Mouse (Mus musculus) retina, postnatal 1 day (tissue): ENCODE measurements around the gene Ntn3.

Experiments used
- DNase-seq: peaks from one replicate; pipeline ENCODE4 v3.0.0-alpha.2; 2012

Gene Ntn3

DNA sequence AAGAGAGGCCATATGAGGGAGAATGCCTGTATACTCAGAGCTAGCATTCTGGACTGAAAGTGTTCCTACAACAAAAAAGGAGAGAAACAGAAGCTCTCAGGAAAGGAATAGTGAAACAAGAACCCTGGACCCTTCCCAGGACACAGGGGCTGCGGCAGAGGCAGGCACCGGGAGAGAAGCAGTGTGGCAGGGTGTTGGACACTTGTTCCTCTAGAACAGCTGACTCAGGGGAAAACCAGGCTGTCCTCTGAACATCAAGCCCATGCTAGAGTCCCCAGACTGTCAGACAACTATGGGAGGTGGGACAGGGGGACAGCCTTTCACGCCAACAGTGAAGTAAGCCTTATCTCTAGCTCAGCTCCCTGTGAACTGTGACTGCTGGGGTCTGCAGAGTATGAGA, 1.3 kb upstream of the Ntn3 start:
- no peak for DNase-seq

DNA sequence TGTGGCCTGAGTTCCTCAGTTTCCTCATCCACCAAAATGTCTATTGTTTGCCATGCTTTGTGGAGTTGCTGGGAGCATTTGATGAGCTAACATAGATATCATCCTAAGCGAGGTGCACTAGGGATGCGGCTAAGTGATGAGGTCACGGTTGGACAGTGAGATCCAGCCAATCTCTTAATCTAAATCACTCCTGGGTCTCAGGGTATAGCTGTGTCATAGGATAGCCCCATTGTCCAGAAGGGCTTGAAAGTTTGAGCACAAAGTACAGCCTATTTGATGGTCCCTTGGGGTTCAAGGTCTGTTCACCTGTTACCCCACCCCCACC, 547 bp upstream of the Ntn3 start:
- DNase-seq = no peak

DNA sequence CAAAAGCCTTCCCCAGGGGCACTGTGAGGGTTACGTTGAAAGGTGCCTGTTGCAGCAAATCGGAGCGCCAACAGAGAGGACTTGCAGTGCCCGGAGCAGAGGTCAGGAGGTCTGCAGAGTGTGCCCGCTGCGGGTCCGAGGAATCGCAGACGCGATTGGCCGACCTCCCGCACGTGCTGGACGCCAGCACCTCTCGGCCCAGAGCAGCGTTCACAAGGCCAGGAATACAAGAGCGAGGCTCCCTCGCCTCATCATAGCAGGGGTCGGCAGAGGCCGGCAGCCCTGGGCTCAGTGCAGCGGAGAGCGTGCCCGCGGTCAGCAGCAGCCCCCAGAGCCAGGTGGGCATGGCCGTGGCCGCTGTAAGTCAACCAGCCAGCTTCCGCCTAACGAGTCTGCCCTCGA, 689 bp downstream of the Ntn3 start:
- peak; percentile 54 for DNase-seq

DNA sequence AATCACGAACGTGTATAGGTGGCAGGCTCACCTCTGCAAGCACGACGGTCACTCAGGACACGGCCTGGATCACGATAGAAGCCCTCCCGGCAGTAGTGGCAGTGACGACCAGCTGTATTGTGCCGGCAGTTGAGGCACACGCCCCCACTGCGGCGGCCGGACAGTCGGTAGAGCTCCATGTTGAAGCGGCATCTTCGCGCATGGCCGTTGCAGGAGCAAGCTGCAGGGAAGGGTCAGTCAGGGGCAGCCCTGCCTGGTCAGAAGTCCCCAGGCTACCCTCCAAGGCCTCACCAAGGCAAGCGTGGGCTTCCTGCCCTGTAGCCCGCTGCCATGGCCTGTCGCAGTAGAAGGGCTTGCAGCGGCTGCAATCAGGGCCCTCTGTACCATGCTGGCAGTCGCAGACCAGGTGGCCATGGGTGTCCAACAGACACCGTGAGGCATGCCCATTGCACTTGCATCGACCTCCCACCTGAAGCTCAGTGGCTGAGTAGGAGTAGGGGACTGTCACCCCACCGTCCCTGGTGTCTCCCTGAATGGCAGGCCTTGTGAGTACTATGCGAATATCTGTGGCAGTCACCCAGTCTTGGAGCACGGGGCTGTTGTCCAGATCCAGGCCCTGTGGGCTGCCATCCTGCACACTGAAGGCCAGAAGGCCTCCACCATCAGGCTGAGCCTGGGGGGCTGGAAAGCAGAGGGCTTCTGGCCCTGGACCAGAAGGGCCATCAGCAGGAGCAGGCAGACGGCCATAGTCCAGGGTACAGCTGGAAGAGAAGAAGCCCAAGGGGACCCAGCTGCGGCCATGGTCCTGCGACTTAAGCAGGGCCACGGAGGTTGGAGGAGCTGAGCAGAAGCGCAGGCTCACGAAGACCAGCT, 1.3 kb downstream of the Ntn3 start:
- DNase-seq = peak; percentile 5

DNA sequence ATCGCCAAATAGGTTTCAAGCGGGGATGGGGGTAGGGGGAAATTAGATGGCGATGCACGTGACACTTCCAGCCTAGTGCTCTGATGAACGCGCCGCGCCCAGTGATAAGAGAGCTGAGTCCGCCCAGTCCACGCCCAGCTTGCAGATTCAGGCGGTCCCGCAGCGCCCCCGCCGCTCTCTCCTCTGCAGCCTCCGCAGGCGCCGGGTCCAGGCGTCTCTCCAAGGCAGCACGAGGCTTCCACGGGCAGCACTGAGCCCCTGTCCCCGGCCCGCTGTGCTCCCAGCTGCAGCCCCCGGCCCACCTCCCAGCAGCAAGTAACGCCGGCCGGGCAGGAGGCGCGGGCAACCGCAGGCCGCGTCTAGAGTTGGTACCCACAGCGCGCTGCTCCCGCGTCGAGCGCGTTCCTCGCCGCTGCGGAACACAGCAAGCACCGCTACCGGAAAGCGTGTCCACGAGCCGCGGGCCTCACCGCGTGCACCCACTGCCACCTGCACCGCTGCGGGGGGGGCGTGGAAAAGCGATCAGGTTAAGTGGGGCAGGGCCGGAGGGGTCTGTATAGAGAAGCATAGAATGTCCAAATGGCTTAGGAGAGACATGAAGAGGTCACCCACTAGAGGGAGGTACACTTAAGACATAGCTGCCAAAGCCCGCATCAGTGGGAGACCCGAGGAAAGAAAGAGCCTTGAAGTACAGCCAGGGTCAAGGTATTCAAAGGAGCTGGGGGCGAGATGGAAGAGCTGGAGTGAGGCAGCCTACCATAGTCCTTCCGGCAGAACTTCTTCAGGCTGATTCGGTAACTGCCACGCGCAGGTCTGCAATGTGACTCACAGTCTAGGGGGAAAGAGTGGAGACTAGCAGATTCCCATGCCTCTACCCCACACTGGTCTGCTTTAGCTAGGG, 2.6 kb downstream of the Ntn3 start:
- peak; percentile 70 for DNase-seq

DNA sequence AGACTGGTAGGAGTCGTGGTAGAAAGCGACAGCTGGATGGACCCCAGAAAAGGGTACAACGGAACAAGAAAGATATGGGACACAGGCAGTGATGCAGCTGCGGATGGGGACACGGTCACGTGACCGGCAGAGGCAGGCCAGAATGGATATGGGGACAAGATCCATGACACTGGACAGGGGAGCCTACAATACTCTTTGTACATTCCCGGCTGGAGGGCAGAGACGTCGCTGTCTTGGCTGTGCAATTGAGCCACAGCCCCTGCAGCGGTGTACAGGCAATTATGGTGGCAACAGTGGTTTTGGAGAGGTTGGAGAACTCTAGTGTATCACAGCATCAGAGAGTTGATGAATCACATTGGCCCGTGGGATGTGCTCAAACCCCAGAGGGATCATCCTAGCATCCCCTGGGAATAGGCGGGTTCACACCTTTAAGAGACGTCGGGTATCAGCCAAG, 3.4 kb downstream of the Ntn3 start:
- no peak for DNase-seq

DNA sequence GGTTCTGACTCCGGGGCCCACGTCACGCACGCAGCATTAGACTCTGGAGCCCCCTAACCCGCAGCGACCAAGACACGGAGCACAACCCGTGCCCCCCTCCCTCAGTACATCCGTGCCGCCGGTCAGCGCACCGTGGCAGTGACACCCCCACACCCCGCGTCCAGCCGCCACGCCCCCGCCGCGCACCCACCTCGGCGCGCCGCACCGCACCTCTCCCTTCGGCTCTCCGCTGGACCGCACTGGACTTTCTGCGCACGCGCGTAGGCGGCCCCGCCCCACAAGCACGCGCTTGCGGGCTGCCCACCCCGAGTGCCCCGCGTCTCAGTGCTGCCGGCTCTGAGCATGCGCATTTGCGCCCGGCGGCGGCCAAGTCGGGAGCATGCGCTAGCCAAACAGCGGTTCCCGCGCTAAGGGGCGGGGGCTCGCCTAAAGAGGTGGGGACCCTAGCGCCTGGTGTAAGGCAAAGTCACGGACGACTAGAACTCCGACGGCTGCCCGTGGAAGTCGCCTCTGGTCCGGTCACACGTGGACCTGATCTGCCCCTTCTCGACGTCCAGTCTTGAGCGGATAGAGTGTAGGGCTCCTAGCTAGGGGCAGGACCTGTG, 3.9 kb downstream of the Ntn3 start, which contains the start of gene Tbc1d24:
Tbc1d24 (minus strand) TSS at position 279 of the 605 bp plus-strand sequence.
- DNase-seq = peak; percentile 96

DNA sequence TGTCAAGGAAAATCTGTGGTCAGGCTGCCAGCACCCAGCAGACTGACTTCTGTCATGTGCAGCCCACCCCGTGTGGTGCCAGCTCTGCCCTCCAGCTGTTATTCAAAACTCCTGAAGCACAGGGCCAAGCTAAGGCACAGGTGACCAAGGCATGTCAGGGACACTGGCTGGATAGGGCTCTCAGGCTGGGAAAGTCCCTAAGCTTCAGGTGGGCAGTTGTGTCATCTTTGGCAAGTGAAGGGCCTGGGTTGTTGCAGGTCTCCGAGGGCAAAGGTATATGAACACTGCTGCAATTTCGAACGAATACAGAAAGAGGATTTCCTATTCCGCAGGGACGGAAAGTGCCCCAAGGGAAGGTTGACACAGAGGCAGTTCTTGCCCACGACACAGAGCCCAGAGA, 4.5 kb downstream of the Ntn3 start:
- DNase-seq = no peak

DNA sequence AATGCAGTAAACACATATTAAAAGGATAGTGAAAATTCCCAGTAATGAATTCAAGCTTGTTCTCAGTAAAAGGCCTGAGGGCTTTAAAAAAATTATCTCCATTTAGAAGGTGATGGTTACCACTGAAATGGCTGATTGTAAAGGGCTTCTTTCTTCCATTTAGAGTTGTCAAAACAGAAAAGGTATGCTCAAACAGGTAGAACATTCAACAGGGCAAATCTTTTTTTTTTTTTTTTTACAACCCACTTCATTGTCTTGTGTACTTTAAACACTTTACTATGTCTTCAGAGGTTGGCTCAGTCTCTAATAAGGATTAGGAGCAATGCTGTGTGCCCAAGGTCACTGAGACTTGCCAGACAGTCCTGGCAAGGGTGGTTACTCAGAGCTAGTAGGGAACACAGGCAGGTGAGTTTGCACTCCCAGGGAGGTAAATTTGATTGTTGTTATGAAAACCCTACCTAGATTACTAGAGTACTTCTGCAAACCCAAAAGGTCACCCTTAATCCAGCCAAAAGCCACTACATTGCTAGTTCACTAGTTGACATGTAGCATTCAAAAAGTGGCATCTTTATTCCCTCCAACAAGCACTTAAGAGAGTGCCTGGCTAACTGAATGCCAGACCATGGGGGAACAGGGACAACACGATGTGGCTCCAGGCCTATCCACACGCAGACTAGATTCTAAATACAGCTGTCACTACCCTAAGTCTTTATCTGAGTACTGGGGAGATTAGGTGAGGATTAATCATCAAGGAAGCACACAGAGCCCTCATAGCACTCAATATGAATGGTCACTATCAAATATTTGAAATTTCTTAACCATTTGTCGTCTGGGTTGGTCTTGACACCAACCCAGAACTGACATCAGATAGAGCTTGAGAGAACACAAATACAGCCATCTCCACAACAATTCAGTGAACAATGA, 5.5 kb downstream of the Ntn3 start:
- peak; percentile 10 for DNase-seq

DNA sequence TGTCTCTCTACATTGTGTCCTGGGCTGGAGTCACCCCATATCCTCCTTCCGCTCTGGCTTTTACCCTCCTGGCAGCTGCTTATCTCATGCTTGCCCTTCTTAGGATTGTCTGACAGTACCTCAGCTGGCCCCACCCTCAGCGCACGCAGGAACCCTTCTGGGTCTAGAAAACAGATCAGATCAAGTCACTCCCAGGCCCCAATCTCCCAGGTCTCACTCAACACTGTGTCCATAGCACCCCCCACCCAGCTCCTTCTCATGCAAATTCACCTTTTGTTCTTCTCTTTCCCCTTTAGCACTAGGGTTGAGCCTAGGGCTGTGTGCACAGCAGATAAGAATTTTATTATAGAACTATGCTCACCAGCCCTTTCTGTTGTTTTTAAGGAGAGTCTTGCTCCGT, 6.3 kb downstream of the Ntn3 start:
- no peak for DNase-seq

DNA sequence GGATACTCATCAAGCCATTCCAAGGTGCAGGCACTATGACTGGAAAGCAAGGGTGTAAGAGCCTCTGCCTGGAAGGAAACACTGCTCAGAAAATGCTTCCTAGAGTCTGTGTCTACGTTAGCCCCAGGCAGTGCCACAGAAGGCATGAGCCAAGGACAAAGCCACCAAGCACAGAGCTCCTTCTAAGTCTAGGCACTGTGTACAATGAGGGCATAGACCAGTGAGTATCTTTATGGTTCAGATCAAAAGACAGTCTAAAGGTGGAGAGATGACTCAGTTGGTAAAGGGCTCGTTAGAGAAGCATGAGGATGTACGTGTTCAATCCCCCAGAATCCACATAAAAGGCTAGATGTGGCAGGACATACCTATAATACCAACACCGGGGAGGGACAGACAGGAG, 8.2 kb downstream of the Ntn3 start:
- DNase-seq = no peak

DNA sequence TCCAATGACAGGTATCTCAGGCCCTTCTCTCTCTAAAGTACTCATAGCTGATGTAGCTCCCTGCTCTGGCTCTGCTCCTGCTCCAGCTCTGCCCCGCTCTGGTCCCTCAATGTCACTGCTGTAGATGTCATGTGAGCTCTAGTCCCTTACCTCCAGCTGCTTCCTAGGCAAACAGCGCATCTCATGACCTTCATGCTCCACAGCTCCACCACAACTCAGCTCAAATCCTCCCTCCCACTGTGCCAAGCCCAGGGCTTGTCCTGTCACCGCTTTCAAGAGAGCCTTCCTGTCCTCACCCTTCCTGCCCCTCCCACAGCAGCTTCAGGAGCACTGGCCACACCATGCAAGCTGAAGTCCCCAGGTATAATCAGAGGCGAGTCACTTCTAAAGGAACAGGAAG, 9.6 kb downstream of the Ntn3 start:
- no peak for DNase-seq

DNA sequence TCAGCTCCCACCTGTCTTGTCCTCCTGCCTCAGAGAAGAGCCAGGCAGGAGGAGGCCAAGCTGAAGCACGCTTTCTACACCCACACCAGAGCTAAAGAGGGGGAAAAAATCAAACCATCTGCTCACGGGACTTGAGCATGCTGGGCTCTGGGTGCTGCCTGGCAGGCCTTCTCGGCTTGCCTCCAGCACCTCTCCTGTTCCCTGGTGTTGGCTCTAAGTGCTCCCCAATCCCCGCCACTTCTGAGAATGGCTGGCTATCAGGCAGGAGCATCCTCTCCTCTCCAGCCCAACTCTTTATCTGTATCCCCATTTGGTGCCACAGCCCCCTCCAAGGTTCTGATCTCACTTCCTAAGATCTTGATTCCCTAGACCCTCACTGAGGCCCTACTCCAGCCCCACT, 10.1 kb downstream of the Ntn3 start:
- no peak for DNase-seq

DNA sequence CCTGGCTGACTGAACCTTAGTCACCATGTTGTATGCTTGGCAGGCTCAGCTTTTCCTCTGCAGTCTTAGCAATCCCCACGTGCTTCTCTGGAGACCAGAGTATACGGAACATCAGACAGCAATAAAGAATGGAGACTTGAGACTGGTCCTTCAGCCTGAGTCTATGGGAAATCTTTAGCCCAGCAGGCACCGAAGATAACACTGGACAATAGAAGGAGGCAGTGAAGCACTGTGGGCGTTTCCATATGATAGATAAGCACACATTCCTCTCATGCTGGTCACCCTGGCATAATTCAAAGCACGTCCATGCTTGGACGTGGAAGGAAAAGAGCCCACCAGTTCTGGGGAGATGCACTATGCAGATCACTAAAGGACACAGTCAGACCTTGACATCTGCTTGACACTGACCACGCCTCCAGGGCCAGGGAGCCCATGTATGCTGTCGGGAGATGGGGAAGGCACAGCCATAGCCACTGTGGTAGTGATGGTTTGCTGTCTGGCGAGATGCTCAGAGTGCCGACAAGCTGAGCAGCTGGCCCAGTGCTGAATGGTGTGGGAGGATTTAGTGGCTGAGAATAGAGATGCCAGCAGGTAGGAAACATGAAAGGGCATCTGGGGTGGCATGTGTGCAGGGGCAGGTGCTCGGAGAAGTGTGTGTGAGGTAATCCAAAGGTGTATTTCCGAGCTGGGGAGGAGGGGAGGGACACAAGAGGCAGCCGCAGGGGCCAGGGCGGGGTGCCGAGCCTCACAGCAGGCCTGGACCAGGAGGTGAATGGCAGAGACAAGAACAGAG, 12.1 kb downstream of the Ntn3 start:
- no peak for DNase-seq

DNA sequence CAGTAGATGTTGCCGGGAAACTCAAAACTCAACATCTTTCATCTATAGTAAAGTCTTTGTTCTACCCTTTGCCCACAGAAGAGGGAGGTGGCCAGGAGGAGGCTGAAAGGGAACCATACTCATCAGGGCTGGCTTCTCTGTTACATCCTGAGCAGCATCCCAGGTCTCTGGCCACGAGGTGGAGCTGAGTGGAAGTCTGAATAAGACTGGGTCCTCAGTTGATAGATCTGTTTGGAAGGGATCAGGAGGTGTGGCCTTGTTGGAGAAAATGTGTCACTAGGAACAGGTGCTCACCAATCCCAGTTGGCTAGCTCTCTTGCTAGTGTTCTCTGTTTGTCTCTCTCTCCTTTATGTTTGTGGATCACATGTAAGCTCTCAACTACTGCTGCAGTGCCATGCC, 14.0 kb downstream of the Ntn3 start:
- no peak for DNase-seq

DNA sequence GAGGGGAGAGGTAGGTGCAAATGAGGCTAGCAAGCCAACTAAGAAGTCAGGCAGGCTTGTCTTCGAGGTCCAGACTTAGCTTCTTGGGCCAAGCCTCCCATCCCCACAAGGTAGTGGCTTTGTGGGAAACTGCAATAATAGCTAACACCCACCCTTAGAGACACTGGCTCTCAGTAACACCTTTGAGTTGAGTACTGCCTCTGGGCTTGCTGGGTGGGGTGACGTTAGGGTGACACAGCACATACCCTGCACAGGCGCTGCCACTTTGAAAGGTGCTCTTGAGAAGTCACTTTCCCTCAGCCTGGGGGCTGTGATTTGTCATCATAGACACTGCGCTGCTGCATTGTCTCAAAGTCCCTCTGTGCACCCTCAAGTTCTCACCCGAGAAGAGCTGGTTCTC, 15.6 kb downstream of the Ntn3 start:
- DNase-seq = no peak

DNA sequence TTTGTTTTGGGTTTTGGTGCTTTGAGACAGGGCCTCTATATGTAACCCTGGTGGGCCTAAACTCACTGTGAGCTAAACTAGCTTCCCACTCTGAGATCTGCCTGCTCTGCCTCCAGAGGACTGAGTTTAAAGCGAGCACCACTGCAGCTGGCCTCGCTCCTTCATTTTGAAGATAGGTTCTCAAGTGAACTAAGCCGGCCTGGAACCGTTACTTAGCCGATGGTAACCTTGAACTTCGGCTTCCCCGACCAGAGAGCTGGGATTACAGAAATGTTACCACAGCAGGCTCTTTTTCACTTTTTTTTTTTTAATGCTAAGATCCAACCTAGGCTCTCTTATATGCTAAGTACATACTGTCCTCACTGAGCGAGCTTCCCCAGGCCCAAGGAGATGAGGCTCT, 16.1 kb downstream of the Ntn3 start:
- no peak for DNase-seq

DNA sequence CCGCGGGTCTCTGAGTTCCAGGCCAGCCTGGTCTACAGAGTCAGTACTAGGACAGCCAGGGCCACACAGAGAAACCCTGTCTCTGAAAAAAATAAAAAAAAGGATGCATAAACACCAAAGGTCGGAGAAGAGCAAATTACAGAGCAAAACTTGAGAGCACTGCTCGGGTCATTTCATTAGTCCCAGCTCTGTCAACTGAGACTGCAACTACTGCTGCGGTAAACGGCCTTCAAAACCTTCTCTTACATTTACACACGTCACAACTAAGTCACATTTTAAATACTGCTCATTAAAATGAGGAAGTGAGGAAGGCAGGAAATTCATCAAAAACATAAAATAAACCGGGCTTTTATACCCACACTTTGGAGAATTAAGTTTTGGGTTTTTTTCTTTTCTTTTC, 16.5 kb downstream of the Ntn3 start:
- no peak for DNase-seq

DNA sequence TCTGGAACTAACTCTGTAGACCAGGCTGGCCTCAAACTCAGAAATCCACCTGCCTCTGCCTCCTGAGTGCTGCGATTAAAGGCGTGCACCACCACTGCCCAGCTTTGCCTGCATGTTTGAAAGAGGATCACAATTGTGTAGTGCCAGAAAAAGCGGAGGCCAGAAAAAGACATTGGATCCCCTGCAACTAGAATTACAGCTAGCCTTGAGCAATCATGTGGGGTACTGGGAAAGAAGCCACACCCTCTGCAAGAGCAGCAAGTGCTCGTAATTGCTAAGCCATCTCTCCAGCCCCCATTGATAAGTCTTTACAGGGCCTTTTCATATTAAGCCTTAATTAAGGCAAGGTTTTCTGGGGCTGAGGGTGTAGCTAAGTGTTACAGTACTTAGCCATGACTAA, 17.9 kb downstream of the Ntn3 start:
- no peak for DNase-seq

DNA sequence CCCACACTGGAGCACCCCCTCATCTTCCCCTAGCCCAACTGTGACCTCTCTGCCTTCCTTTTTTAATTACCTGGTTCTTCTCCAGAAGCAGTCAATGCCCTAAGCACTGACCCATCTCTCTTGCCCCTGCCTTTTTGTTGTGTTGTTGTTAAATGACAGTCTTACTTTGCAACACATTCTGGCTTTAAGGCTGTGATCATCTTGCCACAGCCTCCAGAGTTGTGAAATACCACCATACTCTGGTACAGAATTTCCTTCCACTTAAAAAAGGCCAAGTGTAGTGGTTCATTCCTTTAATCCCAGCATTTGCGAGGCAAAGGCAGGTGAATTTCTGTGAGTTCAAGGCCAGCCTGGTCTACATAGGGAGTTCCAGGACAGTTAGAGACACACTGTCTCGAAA, 18.4 kb downstream of the Ntn3 start:
- DNase-seq = no peak

DNA sequence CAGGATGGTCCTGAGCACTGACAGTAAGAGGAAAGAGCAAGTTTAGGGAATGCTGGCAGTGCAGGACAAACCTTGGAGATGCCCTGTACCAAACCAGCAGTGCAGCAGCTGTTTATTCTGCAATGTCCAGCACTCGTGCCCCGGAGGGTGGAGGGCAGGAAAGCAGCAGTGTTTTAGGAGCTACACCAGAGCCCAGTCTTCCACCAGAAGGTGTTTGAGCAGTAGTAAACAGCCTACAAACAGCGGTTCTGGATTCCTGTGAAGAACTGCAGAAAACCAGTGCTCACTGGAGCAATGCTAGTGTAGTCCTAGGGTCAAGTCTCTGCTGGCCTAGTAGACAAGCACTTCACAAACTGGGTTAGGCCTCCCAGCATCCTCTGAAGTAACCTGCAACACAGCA, 35.1 kb downstream of the Ntn3 start:
- no peak for DNase-seq

DNA sequence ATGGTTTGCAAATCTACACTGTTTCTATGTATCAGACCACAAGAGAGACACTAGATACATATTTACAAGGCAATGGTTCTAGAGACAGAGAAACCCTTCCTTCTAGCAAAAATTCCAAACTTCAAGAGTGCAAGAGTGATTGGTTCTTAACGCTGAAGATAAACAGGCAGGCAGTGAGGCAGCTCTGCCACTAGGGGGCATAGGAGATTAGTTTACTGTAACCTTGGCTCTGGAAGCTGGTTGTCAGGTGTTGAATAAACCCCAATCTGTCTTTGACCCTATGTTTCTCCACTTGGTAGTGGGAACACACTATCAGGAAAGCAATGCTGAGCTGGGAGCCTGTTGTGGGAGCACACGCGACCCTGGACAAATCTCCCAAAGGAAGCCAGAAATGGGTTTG, 35.9 kb downstream of the Ntn3 start:
- peak; percentile 80 for DNase-seq
